18 mouse cellular contexts compared by ENCODE assay signal in genomic region chr5:89906884-89907431, GRCm38 (mm10). TPM values are rescaled to one million over a fixed set of nuclear protein-coding genes. Genes with fewer than 3 reads are reported as not detected.
DNase-seq lines count a peak whose midpoint lies in the region; ATAC-seq and TF ChIP-seq lines count a peak whose summit lies in the region.
"Had no signal": no experiment of that assay in that cellular context is flagged by ENCODE, and none has a peak within 500 bp of the region (broad histone marks: within the 10 kb centered on the region; RNA-seq: fewer than 3 reads in every experiment).

No protein-coding gene starts in this region.

- H3K9ac ChIP-seq in hindbrain, postnatal 0 days (replicated peaks; ENCODE audit: low read length), result no peak overlapping the region
- H3K9ac ChIP-seq in forebrain, embryonic 14.5 days (ENCODE audit: low read length), result no peak overlapping the region
- H3K9ac ChIP-seq in midbrain, embryonic 14.5 days (replicated peaks; ENCODE audit: low read length), result no peak overlapping the region
- H3K9ac ChIP-seq: heart, embryonic 13.5 days; limb, embryonic 15.5 days; liver, embryonic 15.5 days; neural tube, embryonic 15.5 days had no signal

- 28% methylated on average over 13 of the region's 13 CpGs for WGBS in hindbrain, embryonic 10.5 days
- 18% methylated on average over 13 of the region's 13 CpGs for WGBS in hindbrain, postnatal 0 days
- 5% methylated on average over 13 of the region's 13 CpGs for WGBS in forebrain, embryonic 14.5 days
- 4% methylated on average over 13 of the region's 13 CpGs for WGBS in midbrain, embryonic 14.5 days

- H3K27ac ChIP-seq in hindbrain, embryonic 10.5 days, result no peak overlapping the region
- H3K27ac ChIP-seq in hindbrain, postnatal 0 days, result no peak overlapping the region
- no peak overlapping the region for H3K27ac ChIP-seq in forebrain, embryonic 14.5 days (ENCODE audit: low read depth, low read length)
- no peak overlapping the region for H3K27ac ChIP-seq in midbrain, embryonic 14.5 days (replicated peaks; ENCODE audit: low read depth, low read length)
- H3K27ac ChIP-seq: gastrocnemius, adult 2 months; heart, embryonic 13.5 days; layer of hippocampus, adult 2 months; limb, embryonic 15.5 days; liver, embryonic 15.5 days; neural tube, embryonic 15.5 days; stomach, postnatal 0 days had no signal

- no peaks in the 10 kb centered on the region for H3K9me3 ChIP-seq in hindbrain, embryonic 10.5 days
- H3K9me3 ChIP-seq in hindbrain, postnatal 0 days (ENCODE audit: low read length), result no peaks in the 10 kb centered on the region
- no peaks in the 10 kb centered on the region for H3K9me3 ChIP-seq in forebrain, embryonic 14.5 days (replicated peaks; ENCODE audit: control insufficient read depth, low read length)
- no peaks in the 10 kb centered on the region for H3K9me3 ChIP-seq in midbrain, embryonic 14.5 days (ENCODE audit: control insufficient read depth, low read length)
- H3K9me3 ChIP-seq: heart, embryonic 13.5 days; limb, embryonic 15.5 days; liver, embryonic 15.5 days; neural tube, embryonic 15.5 days had no signal

- no peak overlapping the region for H3K4me2 ChIP-seq in hindbrain, postnatal 0 days (ENCODE audit: low read depth, low read length)
- H3K4me2 ChIP-seq in forebrain, embryonic 14.5 days (ENCODE audit: low read length), result no peak overlapping the region
- H3K4me2 ChIP-seq in midbrain, embryonic 14.5 days (ENCODE audit: low read length), result no peak overlapping the region
- H3K4me2 ChIP-seq: heart, embryonic 13.5 days; limb, embryonic 15.5 days; liver, embryonic 15.5 days; neural tube, embryonic 15.5 days had no signal

- no peaks in the 10 kb centered on the region for H3K36me3 ChIP-seq in hindbrain, embryonic 10.5 days
- no peaks in the 10 kb centered on the region for H3K36me3 ChIP-seq in hindbrain, postnatal 0 days (ENCODE audit: insufficient read depth, low read length)
- no peaks in the 10 kb centered on the region for H3K36me3 ChIP-seq in forebrain, embryonic 14.5 days (ENCODE audit: control insufficient read depth, insufficient read depth, low read length)
- no peaks in the 10 kb centered on the region for H3K36me3 ChIP-seq in midbrain, embryonic 14.5 days (ENCODE audit: control insufficient read depth, insufficient read depth, low read length)
- H3K36me3 ChIP-seq: heart, embryonic 13.5 days; limb, embryonic 15.5 days; liver, embryonic 15.5 days; neural tube, embryonic 15.5 days had no signal

- H3K4me1 ChIP-seq in hindbrain, embryonic 10.5 days (replicated peaks), result peaks cover 23% of the 10 kb centered on the region
- no peaks in the 10 kb centered on the region for H3K4me1 ChIP-seq in hindbrain, postnatal 0 days (ENCODE audit: insufficient read depth, low read length)
- peaks cover 6% of the 10 kb centered on the region for H3K4me1 ChIP-seq in forebrain, embryonic 14.5 days (ENCODE audit: control insufficient read depth, insufficient read depth, low read length)
- H3K4me1 ChIP-seq in midbrain, embryonic 14.5 days (ENCODE audit: control insufficient read depth, insufficient read depth, low read length), result peaks cover 8% of the 10 kb centered on the region; the same call in 1 of the 2 replicates
- H3K4me1 ChIP-seq: heart, embryonic 13.5 days; limb, embryonic 15.5 days; liver, embryonic 15.5 days had no signal

- no peak for TF ChIP-seq CTCF in hindbrain, postnatal 0 days (IDR thresholded peaks at IDR 0.05; ENCODE audit: low read depth)

- H3K27me3 ChIP-seq in hindbrain, embryonic 10.5 days (ENCODE audit: insufficient read depth, poor library complexity, severe bottlenecking), result peaks cover 23% of the 10 kb centered on the region
- H3K27me3 ChIP-seq in hindbrain, postnatal 0 days (ENCODE audit: insufficient read depth, low read length), result no peaks in the 10 kb centered on the region
- H3K27me3 ChIP-seq in forebrain, embryonic 14.5 days (replicated peaks; ENCODE audit: control insufficient read depth, insufficient read depth, low read length), result no peaks in the 10 kb centered on the region
- no peaks in the 10 kb centered on the region for H3K27me3 ChIP-seq in midbrain, embryonic 14.5 days (ENCODE audit: control insufficient read depth, insufficient read depth, low read length)
- H3K27me3 ChIP-seq: heart, embryonic 13.5 days; limb, embryonic 15.5 days; liver, embryonic 15.5 days; neural tube, embryonic 15.5 days had no signal

- peak; percentile 53 for DNase-seq in hindbrain, embryonic 10.5 days (ENCODE audit: low spot score)
- DNase-seq in hindbrain, postnatal 0 days (ENCODE audit: low spot score), result no peak
- DNase-seq in embryo, embryonic 10.5 days (ENCODE audit: low spot score), result peak; percentile 58
- peak; percentile 13 for DNase-seq in forebrain, embryonic 14.5 days (ENCODE audit: low spot score)
- peak; percentile 20 for DNase-seq in midbrain, embryonic 14.5 days
- DNase-seq in urinary bladder, adult 2 months (ENCODE audit: low spot score), result no peak
- DNase-seq: cerebellum, adult 2 months; gastrocnemius, adult 2 months; heart, postnatal 36 days; kidney, adult 8-10 months; kidney, postnatal 14 days had no signal

- no peak overlapping the region for H3K4me3 ChIP-seq in hindbrain, embryonic 10.5 days
- H3K4me3 ChIP-seq in hindbrain, postnatal 0 days (ENCODE audit: low read length), result no peak overlapping the region
- no peak overlapping the region for H3K4me3 ChIP-seq in forebrain, embryonic 14.5 days (ENCODE audit: low read depth, low read length)
- no peak overlapping the region for H3K4me3 ChIP-seq in midbrain, embryonic 14.5 days (replicated peaks; ENCODE audit: low read depth, low read length)
- H3K4me3 ChIP-seq: gastrocnemius, adult 2 months; heart, embryonic 13.5 days; layer of hippocampus, adult 2 months; limb, embryonic 15.5 days; liver, embryonic 15.5 days; neural tube, embryonic 15.5 days had no signal

- ATAC-seq in hindbrain, postnatal 0 days, result no peak
- ATAC-seq in forebrain, embryonic 14.5 days, result peak; percentile 29; the same call in 1 of the 2 replicates
- ATAC-seq in midbrain, embryonic 14.5 days (ENCODE audit: low FRiP score, low TSS enrichment), result peak; percentile 24
- no peak for ATAC-seq in megakaryocyte, adult 5-6 weeks (ENCODE audit: poor library complexity, severe bottlenecking)

RNA-seq across cellular contexts. Expression of gene Adamts3, which starts 23.8 kb away (rescaled TPM):
- polyA plus RNA-seq in hindbrain, embryonic 10.5 days (2016; fragmentation: Nextera tagmentation; extraction: Ambion mirVana), result 3.0 and 4.3 TPM in 2 replicates
- 18.9 and 19.2 TPM in 2 replicates for total RNA-seq in hindbrain, postnatal 0 days (2014; rRNA removed)
- polyA plus RNA-seq in hindbrain, postnatal 0 days (2015; fragmentation: Nextera tagmentation; extraction: Ambion mirVana), result 3.3 and 3.7 TPM in 2 replicates
- polyA plus RNA-seq in forebrain, embryonic 14.5 days (2014; fragmentation: Nextera tagmentation; extraction: Ambion mirVana), result 14.6 and 18.5 TPM in 2 replicates
- polyA plus RNA-seq in midbrain, embryonic 14.5 days (2014; fragmentation: Nextera tagmentation; extraction: Ambion mirVana), result 3.4 and 3.9 TPM in 2 replicates
- total RNA-seq in megakaryocyte, adult 5-6 weeks (2015), result 2.1 and 3.4 TPM in 2 replicates
- 1.1 and 5.1 TPM in 2 replicates for total RNA-seq in megakaryocyte, adult 5-6 weeks (2017)
- 2.1 and 2.2 TPM in 2 replicates for polyA plus RNA-seq in urinary bladder, adult 2 months (2012; rRNA removed)

Comparison
In these comparisons a context has a peak if more than half of its experiments do, and no peak if none do; other contexts are left out.
1. DNase-seq: peak in hindbrain, embryonic 10.5 days (single experiment), embryo, embryonic 10.5 days (single experiment), forebrain, embryonic 14.5 days (single experiment) and midbrain, embryonic 14.5 days (single experiment); none in hindbrain, postnatal 0 days (single experiment) and urinary bladder, adult 2 months (single experiment).
2. ATAC-seq: peak in forebrain, embryonic 14.5 days (single experiment) and midbrain, embryonic 14.5 days (single experiment); none in hindbrain, postnatal 0 days (single experiment) and megakaryocyte, adult 5-6 weeks (single experiment).